Mouse (Mus musculus) embryonic facial prominence, embryonic 10.5 days (tissue): ENCODE measurements at regions not wholly inside any gene's neighbourhood (a gene's known extent, or its start where the extent isn't known, plus 50 kb on each side); places are given as distances from the start of the nearest gene placed in this dataset. TPM values are rescaled to one million over a fixed set of nuclear protein-coding genes. Genes with fewer than 3 reads are reported as not detected.

Experiments
- DNase-seq: peaks from one replicate; pipeline ENCODE4 v3.0.0-alpha.2; 2017; ENCODE audit warnings: low spot score
- H3K27ac ChIP-seq: fragments of 300-500 bp; sonication (generic); replicated peaks from 2 replicates; pipeline ENCODE4 v1.5.1; 2016; ENCODE audit warnings: mild to moderate bottlenecking
- H3K27me3 ChIP-seq: fragments of 300-500 bp; sonication (generic); replicated peaks from 2 replicates; pipeline ENCODE4 v1.6.1; 2016; ENCODE audit warnings: low read depth, mild to moderate bottlenecking; ENCODE audit not compliant: poor library complexity, severe bottlenecking
- H3K36me3 ChIP-seq: fragments of 300-500 bp; sonication (generic); replicated peaks from 2 replicates; pipeline ENCODE4 v1.6.1; 2016; ENCODE audit warnings: mild to moderate bottlenecking, moderate library complexity
- H3K4me1 ChIP-seq: fragments of 300-500 bp; sonication (generic); 2 replicates; pipeline ENCODE4 v1.6.1; 2016
- H3K4me3 ChIP-seq: fragments of 300-500 bp; sonication (generic); 2 replicates; pipeline ENCODE4 v1.5.1; 2016; ENCODE audit warnings: mild to moderate bottlenecking, moderate library complexity
- H3K9me3 ChIP-seq: fragments of 300-500 bp; sonication (generic); 2 replicates; pipeline ENCODE4 v1.6.1; 2016; ENCODE audit warnings: mild to moderate bottlenecking
- WGBS: fragments of 180-500 bp; shearing (Covaris S2); methylation state at CpG from one replicate; pipeline ENCODE4 v1.1.7; 2016; 5-methylcytosine and 5-hydroxymethylcytosine counted together
- microRNA-seq: library from miRNA; unstranded; fragments of <30 nt; microRNA quantifications from one replicate; pipeline ENCODE4, GENCODE M21; 2017

GRCm38 (mm10) chr3:34918326-34918932, 268.2 kb downstream of the Sox2 start:
- H3K4me3 ChIP-seq: no peak overlapping the region
- no peak for DNase-seq

GRCm38 (mm10) chr3:34920497-34920896, 270.3 kb downstream of the Sox2 start:
- no peak for DNase-seq
- 75% methylated on average over 5 of the region's 5 CpGs for WGBS
- no peak overlapping the region for H3K4me3 ChIP-seq
- H3K4me1 ChIP-seq: peaks cover 14% of the 10 kb centered on the region
- H3K36me3 ChIP-seq: no peaks in the 10 kb centered on the region
- no peaks in the 10 kb centered on the region for H3K27me3 ChIP-seq
- H3K27ac ChIP-seq: no peak overlapping the region
- no peaks in the 10 kb centered on the region for H3K9me3 ChIP-seq

More at GRCm38 (mm10) chr3:34918326-34918932, 268.2 kb downstream of the Sox2 start:
- Histone ChIP-seq H3K4me1 (peaks cover 14% of the 10 kb centered on the region), H3K9me3 (no peaks in the 10 kb centered on the region), H3K36me3 (no peaks in the 10 kb centered on the region), H3K27ac (0 out of 2 replicates have a peak overlapping the region, but pooled peaks have one; percentile 35), H3K27me3 (no peaks in the 10 kb centered on the region)
- 56% methylated on average over 6 of the region's 6 CpGs for WGBS

- Histone ChIP-seq H3K27me3 (no peaks in the 10 kb centered on the region), H3K4me3 (no peak overlapping the region), H3K9me3 (no peaks in the 10 kb centered on the region), H3K36me3 (no peaks in the 10 kb centered on the region), H3K27ac (no peak overlapping the region; the same call in 1 of the 2 replicates), H3K4me1 (0 out of 2 replicates have a peak, but pooled peaks cover 4% of the 10 kb centered on the region)
- WGBS: 50% methylated on average over 3 of the region's 3 CpGs
- DNase-seq: no peak
Observed at GRCm38 (mm10) chr3:34949867-34950266, 299.7 kb downstream of the Sox2 start.

GRCm38 (mm10) chr3:34956183-34956582, 306.0 kb downstream of the Sox2 start:
- no peak overlapping the region for H3K27ac ChIP-seq
- H3K4me3 ChIP-seq: no peak overlapping the region
- H3K36me3 ChIP-seq: no peaks in the 10 kb centered on the region
- WGBS: 70% methylated on average over 4 of the region's 4 CpGs
- no peaks in the 10 kb centered on the region for H3K9me3 ChIP-seq
- H3K27me3 ChIP-seq: no peaks in the 10 kb centered on the region
- no peak for DNase-seq
- no peaks in the 10 kb centered on the region for H3K4me1 ChIP-seq

- no peak for DNase-seq
Observed at GRCm38 (mm10) chr3:34959044-34959521, 308.9 kb downstream of the Sox2 start.

GRCm38 (mm10) chr3:34966442-34966841, 316.2 kb downstream of the Sox2 start:
- no peak overlapping the region for H3K4me3 ChIP-seq
- no peak overlapping the region for H3K27ac ChIP-seq
- no peak for DNase-seq
- H3K9me3 ChIP-seq: no peaks in the 10 kb centered on the region
- no peaks in the 10 kb centered on the region for H3K27me3 ChIP-seq
- H3K36me3 ChIP-seq: no peaks in the 10 kb centered on the region
- H3K4me1 ChIP-seq: peaks cover 5% of the 10 kb centered on the region
- 42% methylated on average over 6 of the region's 6 CpGs for WGBS

More at GRCm38 (mm10) chr3:34959044-34959521, 308.9 kb downstream of the Sox2 start:
- no peaks in the 10 kb centered on the region for H3K27me3 ChIP-seq
- 78% methylated on average over 19 of the region's 19 CpGs for WGBS
- H3K4me3 ChIP-seq: no peak overlapping the region
- no peak overlapping the region for H3K27ac ChIP-seq
- no peaks in the 10 kb centered on the region for H3K9me3 ChIP-seq
- no peaks in the 10 kb centered on the region for H3K4me1 ChIP-seq
- no peaks in the 10 kb centered on the region for H3K36me3 ChIP-seq

- Histone ChIP-seq H3K4me1 (peaks cover 5% of the 10 kb centered on the region), H3K4me3 (no peak overlapping the region), H3K36me3 (no peaks in the 10 kb centered on the region), H3K27me3 (no peaks in the 10 kb centered on the region), H3K9me3 (no peaks in the 10 kb centered on the region), H3K27ac (no peak overlapping the region)
- DNase-seq: no peak
- WGBS: 86% methylated on average over 2 of the region's 2 CpGs
Observed at GRCm38 (mm10) chr3:34967911-34968310, 317.7 kb downstream of the Sox2 start.

GRCm38 (mm10) chr3:34971536-34971935, 321.3 kb downstream of the Sox2 start:
- Histone ChIP-seq H3K27me3 (no peaks in the 10 kb centered on the region), H3K27ac (no peak overlapping the region), H3K4me1 (peaks cover 2% of the 10 kb centered on the region), H3K4me3 (no peak overlapping the region), H3K9me3 (no peaks in the 10 kb centered on the region), H3K36me3 (no peaks in the 10 kb centered on the region)
- 84% methylated on average over 4 of the region's 4 CpGs for WGBS
- no peak for DNase-seq

- no peaks in the 10 kb centered on the region for H3K4me1 ChIP-seq
- H3K4me3 ChIP-seq: no peak overlapping the region
- no peaks in the 10 kb centered on the region for H3K27me3 ChIP-seq
- H3K27ac ChIP-seq: no peak overlapping the region
- 88% methylated on average over 7 of the region's 7 CpGs for WGBS
- no peak for DNase-seq
- no peaks in the 10 kb centered on the region for H3K36me3 ChIP-seq
- H3K9me3 ChIP-seq: no peaks in the 10 kb centered on the region
Observed at GRCm38 (mm10) chr3:34974371-34974770, 324.2 kb downstream of the Sox2 start.

Small RNAs in the stretch of these regions (microRNA-seq; reads per million reads assigned to microRNA genes)
- gene Mir6378: not detected
